Mouse (Mus musculus): Measurements from ENCODE around the gene Cyp11a1. TPM values are rescaled to one million over a fixed set of nuclear protein-coding genes. Genes with fewer than 3 reads are reported as not detected.

Gene Cyp11a1
- 0.16 TPM in 1 of 2 replicates, not detected in the other for polyA plus RNA-seq (2014; fragmentation: Nextera tagmentation; extraction: Ambion mirVana)

- Histone ChIP-seq H3K36me3 (ENCODE audit: control insufficient read depth, insufficient read depth, low read length) (no peaks in the 10 kb centered on the region), H3K27me3 (ENCODE audit: control insufficient read depth, insufficient read depth, low read length) (no peaks in the 10 kb centered on the region), H3K4me1 (ENCODE audit: control insufficient read depth, insufficient read depth, low read length) (no peaks in the 10 kb centered on the region), H3K27ac (ENCODE audit: low read depth, low read length) (no peak within 1 kb of the TSS), H3K4me3 (ENCODE audit: low read depth, low read length) (no peak within 1 kb of the TSS), H3K4me2 (ENCODE audit: low read depth) (no peak within 1 kb of the TSS), H3K9ac (ENCODE audit: low read length) (no peak within 1 kb of the TSS), H3K9me3 (ENCODE audit: control insufficient read depth, low read length) (no peaks in the 10 kb centered on the region)
- WGBS = 87% methylated on average over 16 of the region's 16 CpGs
- ATAC-seq (ENCODE audit: insufficient read depth, low FRiP score, low TSS enrichment) = no peak
- no peak for DNase-seq (ENCODE audit: low spot score)
These were observed at the start of gene Cyp11a1 for GRCm38 (mm10) chr9:58005753-58006461. TSS of gene Cyp11a1 (plus strand) at chr9:58006411.

GRCm38 (mm10) chr9:57956838-57957236, 49.4 kb upstream of the Cyp11a1 start:
- Histone ChIP-seq H3K9me3 (ENCODE audit: control insufficient read depth, low read length) (no peaks in the 10 kb centered on the region), H3K27me3 (ENCODE audit: control insufficient read depth, insufficient read depth, low read length) (no peaks in the 10 kb centered on the region), H3K36me3 (ENCODE audit: control insufficient read depth, insufficient read depth, low read length) (no peaks in the 10 kb centered on the region; the same call in 1 of the 2 replicates), H3K27ac (ENCODE audit: low read depth, low read length) (no peak overlapping the region), H3K4me2 (ENCODE audit: low read depth) (no peak overlapping the region), H3K4me1 (ENCODE audit: control insufficient read depth, insufficient read depth, low read length) (no peaks in the 10 kb centered on the region), H3K9ac (ENCODE audit: low read length) (no peak overlapping the region), H3K4me3 (ENCODE audit: low read depth, low read length) (no peak overlapping the region)
- no peak for ATAC-seq (ENCODE audit: insufficient read depth, low FRiP score, low TSS enrichment)
- DNase-seq (ENCODE audit: low spot score) = no peak
- 83% methylated on average over 5 of the region's 5 CpGs for WGBS

- 95% methylated on average over 1 of the region's 1 CpGs for WGBS
These were observed 47.6 kb upstream of the Cyp11a1 start for GRCm38 (mm10) chr9:57958615-57959014.

GRCm38 (mm10) chr9:57959399-57959798, 46.8 kb upstream of the Cyp11a1 start:
- no peak overlapping the region for H3K9ac ChIP-seq (ENCODE audit: low read length)
- H3K27me3 ChIP-seq (ENCODE audit: control insufficient read depth, insufficient read depth, low read length) = no peaks in the 10 kb centered on the region
- H3K4me2 ChIP-seq (ENCODE audit: low read depth) = no peak overlapping the region
- no peak overlapping the region for H3K4me3 ChIP-seq (ENCODE audit: low read depth, low read length)
- H3K4me1 ChIP-seq (ENCODE audit: control insufficient read depth, insufficient read depth, low read length) = no peaks in the 10 kb centered on the region
- no peaks in the 10 kb centered on the region; the same call in 1 of the 2 replicates for H3K36me3 ChIP-seq (ENCODE audit: control insufficient read depth, insufficient read depth, low read length)
- WGBS = 69% methylated on average over 10 of the region's 10 CpGs
- ATAC-seq (ENCODE audit: insufficient read depth, low FRiP score, low TSS enrichment) = no peak
- H3K9me3 ChIP-seq (ENCODE audit: control insufficient read depth, low read length) = no peaks in the 10 kb centered on the region
- DNase-seq (ENCODE audit: low spot score) = no peak
- no peak overlapping the region for H3K27ac ChIP-seq (ENCODE audit: low read depth, low read length)

More at GRCm38 (mm10) chr9:57958615-57959014, 47.6 kb upstream of the Cyp11a1 start:
- Histone ChIP-seq H3K27ac (ENCODE audit: low read depth, low read length) (no peak overlapping the region), H3K4me1 (ENCODE audit: control insufficient read depth, insufficient read depth, low read length) (no peaks in the 10 kb centered on the region), H3K9me3 (ENCODE audit: control insufficient read depth, low read length) (no peaks in the 10 kb centered on the region), H3K9ac (ENCODE audit: low read length) (no peak overlapping the region), H3K27me3 (ENCODE audit: control insufficient read depth, insufficient read depth, low read length) (no peaks in the 10 kb centered on the region), H3K4me2 (ENCODE audit: low read depth) (no peak overlapping the region), H3K4me3 (ENCODE audit: low read depth, low read length) (no peak overlapping the region), H3K36me3 (ENCODE audit: control insufficient read depth, insufficient read depth, low read length) (no peaks in the 10 kb centered on the region; the same call in 1 of the 2 replicates)
- ATAC-seq (ENCODE audit: insufficient read depth, low FRiP score, low TSS enrichment) (no peak), DNase-seq (ENCODE audit: low spot score) (no peak)

- WGBS = 83% methylated on average over 17 of the region's 17 CpGs
- no peak overlapping the region for H3K4me2 ChIP-seq (ENCODE audit: low read depth)
- ATAC-seq (ENCODE audit: insufficient read depth, low FRiP score, low TSS enrichment) (no peak), DNase-seq (ENCODE audit: low spot score) (no peak)
- no peak overlapping the region for H3K4me3 ChIP-seq (ENCODE audit: low read depth, low read length)
- no peaks in the 10 kb centered on the region for H3K4me1 ChIP-seq (ENCODE audit: control insufficient read depth, insufficient read depth, low read length)
- H3K9me3 ChIP-seq (ENCODE audit: control insufficient read depth, low read length) = no peaks in the 10 kb centered on the region
- H3K27me3 ChIP-seq (ENCODE audit: control insufficient read depth, insufficient read depth, low read length) = no peaks in the 10 kb centered on the region
- H3K27ac ChIP-seq (ENCODE audit: low read depth, low read length) = no peak overlapping the region
- H3K36me3 ChIP-seq (ENCODE audit: control insufficient read depth, insufficient read depth, low read length) = no peaks in the 10 kb centered on the region; the same call in 1 of the 2 replicates
- no peak overlapping the region for H3K9ac ChIP-seq (ENCODE audit: low read length)
These were observed 46.0 kb upstream of the Cyp11a1 start for GRCm38 (mm10) chr9:57959886-57960866.

- ATAC-seq (ENCODE audit: insufficient read depth, low FRiP score, low TSS enrichment) = no peak
- 89% methylated on average over 15 of the region's 15 CpGs for WGBS
- Histone ChIP-seq H3K36me3 (ENCODE audit: control insufficient read depth, insufficient read depth, low read length) (no peaks in the 10 kb centered on the region; the same call in 1 of the 2 replicates), H3K9ac (ENCODE audit: low read length) (no peak overlapping the region), H3K4me1 (ENCODE audit: control insufficient read depth, insufficient read depth, low read length) (no peaks in the 10 kb centered on the region), H3K27me3 (ENCODE audit: control insufficient read depth, insufficient read depth, low read length) (no peaks in the 10 kb centered on the region), H3K4me3 (ENCODE audit: low read depth, low read length) (no peak overlapping the region), H3K27ac (ENCODE audit: low read depth, low read length) (no peak overlapping the region), H3K9me3 (ENCODE audit: control insufficient read depth, low read length) (no peaks in the 10 kb centered on the region), H3K4me2 (ENCODE audit: low read depth) (no peak overlapping the region)
- DNase-seq (ENCODE audit: low spot score) = no peak
These were observed 45.0 kb upstream of the Cyp11a1 start for GRCm38 (mm10) chr9:57961226-57961625.

- DNase-seq (ENCODE audit: low spot score) = no peak
- no peak overlapping the region for H3K27ac ChIP-seq (ENCODE audit: low read depth, low read length)
- H3K4me1 ChIP-seq (ENCODE audit: control insufficient read depth, insufficient read depth, low read length) = no peaks in the 10 kb centered on the region
- no peak overlapping the region for H3K4me3 ChIP-seq (ENCODE audit: low read depth, low read length)
- 67% methylated on average over 17 of the region's 17 CpGs for WGBS
- no peaks in the 10 kb centered on the region; the same call in 1 of the 2 replicates for H3K36me3 ChIP-seq (ENCODE audit: control insufficient read depth, insufficient read depth, low read length)
- H3K9me3 ChIP-seq (ENCODE audit: control insufficient read depth, low read length) = no peaks in the 10 kb centered on the region
- ATAC-seq (ENCODE audit: insufficient read depth, low FRiP score, low TSS enrichment) = no peak
- no peak overlapping the region for H3K4me2 ChIP-seq (ENCODE audit: low read depth)
- no peaks in the 10 kb centered on the region for H3K27me3 ChIP-seq (ENCODE audit: control insufficient read depth, insufficient read depth, low read length)
- H3K9ac ChIP-seq (ENCODE audit: low read length) = no peak overlapping the region
These were observed 44.1 kb upstream of the Cyp11a1 start for GRCm38 (mm10) chr9:57961863-57962778.
